27 mouse cellular contexts compared by ENCODE assay signal in genomic region chr10:82750778-82751177, GRCm38 (mm10).
"Had no signal": no experiment of that assay in that cellular context is flagged by ENCODE, and none has a peak within 500 bp of the region (broad histone marks: within the 10 kb centered on the region; RNA-seq: fewer than 3 reads in every experiment).

No protein-coding gene starts in this region.

- H3K9me3 ChIP-seq: heart, embryonic 10.5 days; hindbrain, embryonic 10.5 days; hindbrain, embryonic 12.5 days; kidney, embryonic 15.5 days; limb, embryonic 12.5 days; liver, embryonic 13.5 days; liver, embryonic 15.5 days had no signal

- H3K9ac ChIP-seq: heart, embryonic 12.5 days; hindbrain, embryonic 12.5 days; hindbrain, embryonic 14.5 days; kidney, embryonic 15.5 days; limb, embryonic 12.5 days; liver, embryonic 13.5 days; liver, embryonic 15.5 days had no signal

- DNase-seq: gastrocnemius, adult 2 months; gastrocnemius, postnatal 10 days; gastrocnemius, postnatal 25 days; heart, postnatal 10 days; heart, postnatal 4 days; kidney, adult 11 months; kidney, adult 2 months; kidney, adult 9 months; kidney, postnatal 25 days; kidney, postnatal 4 days; liver; liver, embryonic 13.5 days had no signal

- H3K4me3 ChIP-seq: gastrocnemius, adult 2 months; heart, embryonic 10.5 days; heart, embryonic 12.5 days; hindbrain, embryonic 10.5 days; hindbrain, embryonic 12.5 days; kidney, embryonic 15.5 days; layer of hippocampus, adult 2 months; left cerebral cortex, adult 2 months; limb, embryonic 10.5 days; limb, embryonic 12.5 days; liver, embryonic 13.5 days; liver, embryonic 15.5 days had no signal

- ATAC-seq: hindbrain, embryonic 16.5 days; inflammation-experienced regulatory T-cells, adult 6 months had no signal

- H3K4me1 ChIP-seq: heart, embryonic 10.5 days; heart, embryonic 12.5 days; hindbrain, embryonic 10.5 days; hindbrain, embryonic 12.5 days; kidney, embryonic 15.5 days; limb, embryonic 10.5 days; limb, embryonic 12.5 days had no signal

- H3K27ac ChIP-seq: gastrocnemius, adult 2 months; heart, embryonic 10.5 days; hindbrain, embryonic 10.5 days; hindbrain, embryonic 12.5 days; hindbrain, embryonic 14.5 days; kidney, embryonic 15.5 days; kidney, postnatal 0 days; layer of hippocampus, adult 2 months; left cerebral cortex, adult 2 months; limb, embryonic 10.5 days; limb, embryonic 12.5 days; liver, embryonic 13.5 days; liver, embryonic 15.5 days had no signal

- H3K27me3 ChIP-seq: heart, embryonic 12.5 days; hindbrain, embryonic 12.5 days; kidney, embryonic 15.5 days; limb, embryonic 12.5 days; liver, embryonic 13.5 days; liver, embryonic 15.5 days had no signal

- H3K4me2 ChIP-seq: heart, embryonic 12.5 days; hindbrain, embryonic 12.5 days; hindbrain, embryonic 14.5 days; kidney, embryonic 15.5 days; limb, embryonic 12.5 days; liver, embryonic 11.5 days; liver, embryonic 13.5 days; liver, embryonic 15.5 days had no signal
